ENCODE assay signal across 13 mouse cellular contexts in the genomic region with DNA sequence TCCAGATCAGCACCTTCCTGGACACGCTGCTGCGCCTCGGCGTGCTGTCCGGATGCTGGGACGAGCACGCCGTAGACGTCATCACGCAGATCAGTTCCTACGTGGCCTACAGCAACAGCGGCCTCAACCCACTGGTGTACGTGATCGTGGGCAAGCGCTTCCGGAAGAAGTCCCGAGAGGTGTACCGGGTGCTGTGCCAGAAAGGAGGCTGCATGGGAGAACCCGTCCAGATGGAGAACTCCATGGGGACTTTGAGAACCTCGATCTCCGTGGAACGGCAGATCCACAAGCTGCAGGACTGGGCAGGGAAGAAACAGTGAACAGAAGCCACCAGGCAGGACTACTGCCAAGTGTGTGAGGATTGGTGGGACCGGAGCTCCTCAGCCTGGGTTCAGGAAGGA. TPM values are rescaled to one million over a fixed set of nuclear protein-coding genes. Genes with fewer than 3 reads are reported as not detected.
"Had no signal": no experiment of that assay in that cellular context is flagged by ENCODE, and none has a peak within 500 bp of the region (broad histone marks: within the 10 kb centered on the region; RNA-seq: fewer than 3 reads in every experiment).

No protein-coding gene starts in this region.

- H3K4me3 ChIP-seq: kidney, embryonic 15.5 days; limb, embryonic 13.5 days; midbrain, embryonic 13.5 days had no signal

- H3K9me3 ChIP-seq: kidney, embryonic 15.5 days; limb, embryonic 13.5 days; midbrain, embryonic 13.5 days had no signal

- H3K27ac ChIP-seq: kidney, embryonic 15.5 days; limb, embryonic 13.5 days; liver, embryonic 14.5 days; midbrain, embryonic 13.5 days had no signal

- DNase-seq: kidney, postnatal 36 days; left cerebral cortex, postnatal 4 days; lung, adult 18-20 months; right cerebral cortex, adult 18-20 months; right cerebral cortex, postnatal 25 days; thymus, adult 2 months; thymus, postnatal 25 days had no signal

- H3K4me2 ChIP-seq: kidney, embryonic 15.5 days; limb, embryonic 13.5 days; midbrain, embryonic 13.5 days had no signal

- ATAC-seq: midbrain, embryonic 13.5 days had no signal

- H3K27me3 ChIP-seq: kidney, embryonic 15.5 days; limb, embryonic 13.5 days; midbrain, embryonic 13.5 days had no signal

- H3K9ac ChIP-seq: kidney, embryonic 15.5 days; limb, embryonic 13.5 days; liver, embryonic 14.5 days; midbrain, embryonic 13.5 days had no signal

- H3K36me3 ChIP-seq: kidney, embryonic 15.5 days; limb, embryonic 13.5 days; midbrain, embryonic 13.5 days had no signal

- H3K4me1 ChIP-seq: limb, embryonic 13.5 days; midbrain, embryonic 13.5 days had no signal

RNA-seq across cellular contexts. Expression of gene Bdkrb1, which starts 10.5 kb away (rescaled TPM):
- polyA plus RNA-seq: limb, embryonic 13.5 days; liver, adult 2 months; liver, embryonic 14.5 days; lung, embryonic 16.5 days had no signal

RNA-seq across cellular contexts. Expression of gene Bdkrb2, which starts 29.3 kb away (rescaled TPM):
- polyA plus RNA-seq: liver, adult 2 months; liver, embryonic 14.5 days had no signal
